Mouse (Mus musculus): ENCODE data around the gene Armcx2. TPM values are rescaled to one million over a fixed set of nuclear protein-coding genes. Genes with fewer than 3 reads are reported as not detected.

Armcx2 gene
- 14.3 TPM for polyA plus RNA-seq (2017; shearing (Covaris generic))

GRCm38 (mm10) chrX:134808755-134809224 lies at the start of gene Armcx2:
Gene Armcx2 (minus strand): TSS chrX:134809221.

GRCm38 (mm10) chrX:134756434-134757292 lies 52.4 kb downstream of the Armcx2 start, which contains the start of gene Armcx3:
Gene Armcx3 (plus strand): TSS chrX:134756595.

Other genes with a start within 250 kb of the Armcx2 start
- gene Btk, start 225.7 kb downstream of the Armcx2 start, polyA plus RNA-seq (2017; shearing (Covaris generic)): not detected
- 286 TPM for gene Rpl36a, start 223.6 kb downstream of the Armcx2 start, polyA plus RNA-seq (2017; shearing (Covaris generic))
- 30.9 TPM for gene Gla, start 208.1 kb downstream of the Armcx2 start, polyA plus RNA-seq (2017; shearing (Covaris generic))
- gene Hnrnph2, start 208.0 kb downstream of the Armcx2 start, polyA plus RNA-seq (2017; shearing (Covaris generic)): 172 TPM
- 0.16 TPM for gene Armcx4, start 122.7 kb downstream of the Armcx2 start, polyA plus RNA-seq (2017; shearing (Covaris generic))
- gene Armcx1, start 91.3 kb downstream of the Armcx2 start, polyA plus RNA-seq (2017; shearing (Covaris generic)): not detected
- 0.62 TPM for gene Armcx6, start 57.8 kb downstream of the Armcx2 start, polyA plus RNA-seq (2017; shearing (Covaris generic))
- 19.4 TPM for gene Armcx3, start 52.6 kb downstream of the Armcx2 start, polyA plus RNA-seq (2017; shearing (Covaris generic))
- gene Nxf2, start 155.5 kb upstream of the Armcx2 start, polyA plus RNA-seq (2017; shearing (Covaris generic)): 0.31 TPM
- 8.1 TPM for gene Zmat1, start 200.0 kb upstream of the Armcx2 start, polyA plus RNA-seq (2017; shearing (Covaris generic))

All from effector memory CD4-positive, alpha-beta T cell, adult 5 months (primary cell).